Mouse (Mus musculus) adrenal gland, adult 18-20 months (tissue): ENCODE data around the gene Mthfd2l. TPM values are rescaled to one million over a fixed set of nuclear protein-coding genes. Genes with fewer than 3 reads are reported as not detected.

Source experiments
- DNase-seq, 2 experiments: peaks; one replicate each; pipeline ENCODE4 v3.0.0; 2021 to 2022; ENCODE audit warnings: low spot score in 2 of 2
- total RNA-seq, 2 experiments: library from RNA; stranded (reverse); gene quantifications; 1 replicate in 1 of 2; 2 replicates in 1 of 2; pipeline ENCODE4 v1.2.3; 2021

The Mthfd2l gene
- total RNA-seq, 2 experiments from 2014 or later, result 19.6 to 20.6 TPM

- no peak for DNase-seq
Measured at GRCm38 (mm10) chr5:90936706-90937105, 5.8 kb downstream of the Mthfd2l start.

- no peak for DNase-seq
Measured at GRCm38 (mm10) chr5:90945453-90945852, 14.5 kb downstream of the Mthfd2l start.

DNA sequence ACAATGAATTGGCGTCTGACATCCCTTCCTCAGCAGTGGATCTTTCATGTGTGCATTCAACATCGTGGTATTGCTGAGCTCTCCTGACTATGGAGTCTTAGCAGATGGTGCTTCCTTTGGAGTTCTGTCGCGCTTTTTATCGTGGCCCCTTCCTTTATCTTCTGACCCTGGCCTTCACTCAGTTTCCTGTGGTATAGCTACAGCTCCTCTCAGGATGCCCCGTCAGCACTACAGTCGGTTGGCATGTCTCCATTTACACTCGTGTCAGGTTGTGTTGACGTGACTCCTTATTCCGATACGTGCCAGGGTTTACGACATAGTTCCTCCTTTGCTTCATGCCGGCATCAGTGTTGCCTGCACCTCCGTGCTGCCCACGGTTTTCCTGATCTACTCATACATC lies 18.6 kb downstream of the Mthfd2l start:
- DNase-seq, result no peak

- no peak for DNase-seq
Measured at GRCm38 (mm10) chr5:90951475-90951874, 20.6 kb downstream of the Mthfd2l start.

- no peak for DNase-seq
Measured at GRCm38 (mm10) chr5:90952731-90953481, 22.0 kb downstream of the Mthfd2l start.

- DNase-seq, result peak in 1 of 2 experiments; percentile 24
Measured at GRCm38 (mm10) chr5:90964316-90964715, 33.4 kb downstream of the Mthfd2l start.

GRCm38 (mm10) chr5:90964764-90965163 lies 33.8 kb downstream of the Mthfd2l start:
- DNase-seq, result no peak

DNA sequence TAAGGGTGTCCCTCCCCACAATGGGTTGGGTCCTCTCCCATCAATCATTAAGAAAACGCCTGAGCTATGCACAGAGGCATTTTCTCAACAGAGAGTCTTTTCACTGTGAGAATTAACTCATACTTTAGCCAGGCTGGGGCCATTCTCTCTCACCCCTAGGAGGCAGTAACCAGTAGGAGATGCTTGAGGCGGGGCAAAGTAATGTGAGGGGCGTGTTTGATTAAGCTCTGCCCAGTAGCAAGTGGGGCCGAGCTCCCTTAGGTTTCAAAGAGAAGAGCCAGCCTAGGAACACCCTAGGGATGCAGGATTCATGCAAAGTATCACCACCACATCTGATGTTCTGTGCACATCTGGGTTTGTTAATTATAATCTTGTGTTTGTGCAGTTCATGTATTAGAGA lies 34.5 kb downstream of the Mthfd2l start:
- DNase-seq, result no peak

DNA sequence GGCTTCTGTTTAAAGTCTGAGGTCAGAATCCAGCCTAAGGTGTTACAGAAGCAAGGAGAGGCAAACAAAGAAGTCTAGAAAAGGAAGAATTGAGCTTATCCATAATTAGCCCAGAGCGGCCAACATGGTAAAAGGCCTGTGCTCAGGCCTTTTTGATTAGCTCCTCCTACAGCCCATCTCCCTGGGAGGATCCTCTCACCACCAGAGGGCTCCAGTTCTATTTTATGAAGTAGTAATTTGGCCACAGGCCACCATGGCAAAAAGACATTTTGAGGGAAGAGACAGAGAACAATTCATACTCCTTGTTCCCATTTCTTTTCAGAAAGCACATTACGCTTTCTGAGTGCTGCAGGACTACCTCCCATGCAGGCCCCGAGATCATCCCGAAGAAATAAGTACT lies 46.3 kb downstream of the Mthfd2l start:
- peak; percentile 31 to 51 for DNase-seq

GRCm38 (mm10) chr5:90980297-90980696 lies 49.4 kb downstream of the Mthfd2l start:
- no peak for DNase-seq

DNA sequence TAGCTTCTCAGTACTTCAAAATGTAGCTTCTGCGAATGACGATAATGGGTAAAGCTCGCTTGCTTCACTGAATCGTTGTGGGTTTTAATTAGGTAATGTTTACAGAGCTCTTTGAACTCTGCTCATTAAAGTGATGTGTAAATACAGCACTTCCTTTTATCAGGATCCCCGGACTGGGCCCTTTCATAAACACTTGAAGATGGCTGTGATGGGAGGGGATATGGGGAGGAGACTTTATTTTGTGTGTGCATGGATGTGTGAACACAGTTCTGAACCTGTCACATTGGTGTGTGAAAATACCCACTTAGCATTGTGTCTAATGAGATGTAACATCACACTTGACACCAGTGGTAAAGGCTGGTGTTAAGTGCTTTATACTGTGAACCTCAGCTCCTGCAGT lies 56.7 kb downstream of the Mthfd2l start:
- no peak for DNase-seq

DNA sequence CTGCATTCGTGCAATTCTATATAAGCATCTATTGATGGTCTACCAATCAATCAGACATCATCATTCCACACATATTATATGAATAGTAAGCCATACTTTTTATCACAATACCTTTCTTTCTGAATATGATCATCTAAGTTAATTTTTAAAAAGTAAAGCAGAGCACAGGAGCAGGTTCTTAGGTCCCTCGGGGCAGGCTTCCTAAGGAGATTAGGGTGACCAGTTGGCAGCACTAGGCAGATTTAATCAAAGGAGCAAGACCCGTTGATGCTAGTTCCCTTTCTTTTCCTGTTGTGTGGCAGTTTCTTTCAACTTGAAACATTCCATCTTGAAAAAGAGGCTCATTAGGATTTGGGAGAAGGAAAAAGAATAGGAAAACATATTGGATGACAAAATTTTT lies 57.2 kb downstream of the Mthfd2l start:
- no peak for DNase-seq

DNA sequence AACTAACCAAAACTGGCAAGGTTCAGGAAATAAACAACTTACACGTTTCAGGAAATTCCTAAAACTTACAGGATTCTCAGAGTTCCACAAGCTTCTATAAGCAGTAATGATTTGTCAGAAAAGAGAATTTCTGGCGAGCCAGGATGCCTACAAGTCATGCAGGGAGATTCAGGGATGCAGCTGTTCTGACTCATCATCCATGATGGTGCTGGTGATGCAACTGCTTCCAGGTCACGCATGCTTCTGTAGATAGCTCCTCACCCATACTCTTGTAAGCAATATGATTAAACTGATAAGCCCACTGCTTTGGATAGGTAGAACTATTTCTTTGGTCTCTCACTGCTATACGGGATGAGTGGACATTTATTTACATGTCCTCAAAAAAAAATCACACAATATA lies 57.7 kb downstream of the Mthfd2l start:
- DNase-seq, result no peak

DNA sequence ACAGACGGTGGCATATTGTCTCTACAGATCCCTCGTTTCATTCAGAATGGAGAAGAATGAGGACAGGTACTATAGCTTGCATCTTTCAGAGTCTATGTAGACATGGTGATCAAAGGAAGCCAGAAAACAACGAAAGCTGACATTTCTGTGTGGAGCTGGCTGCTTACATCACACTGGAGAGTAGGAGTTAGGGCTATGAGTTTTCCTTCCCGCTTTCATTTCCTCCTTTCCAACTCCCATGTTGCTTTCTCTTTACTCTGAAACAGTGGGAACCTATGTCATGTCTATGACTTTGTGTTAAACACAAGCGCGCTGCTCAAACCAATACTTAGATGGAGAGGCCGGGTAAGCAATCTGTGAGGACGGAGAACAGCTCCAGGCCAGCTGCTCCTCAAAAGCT lies 69.0 kb downstream of the Mthfd2l start:
- DNase-seq, result no peak

- DNase-seq, result no peak
Measured at GRCm38 (mm10) chr5:91015216-91015615, 84.3 kb downstream of the Mthfd2l start.

- no peak for DNase-seq
Measured at GRCm38 (mm10) chr5:91023114-91023513, 92.2 kb downstream of the Mthfd2l start.

GRCm38 (mm10) chr5:91027164-91027563 lies 96.2 kb downstream of the Mthfd2l start, which contains the start of gene Epgn:
Gene Epgn, plus strand, starts transcription at chr5:91027464.
- no peak for DNase-seq

DNA sequence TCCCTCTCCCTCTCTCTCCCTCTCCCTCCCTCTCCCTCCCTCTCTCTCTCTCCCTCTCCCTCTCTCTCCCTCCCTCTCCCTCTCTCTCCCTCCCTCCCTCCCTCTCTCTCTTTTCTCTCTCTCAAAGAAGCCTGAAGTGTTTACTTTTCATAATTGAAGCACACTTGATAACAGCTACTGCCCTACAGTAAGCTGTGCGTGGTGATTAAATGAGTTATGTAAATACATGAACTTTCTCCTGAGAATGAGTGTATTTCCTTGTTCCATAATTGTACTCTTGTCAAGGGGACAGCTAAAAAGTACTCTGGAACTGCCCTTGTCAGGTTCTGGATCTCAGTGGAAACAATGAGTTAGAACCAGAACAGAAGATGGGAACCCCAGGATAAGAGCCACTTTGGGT lies 96.9 kb downstream of the Mthfd2l start:
- no peak for DNase-seq

DNA sequence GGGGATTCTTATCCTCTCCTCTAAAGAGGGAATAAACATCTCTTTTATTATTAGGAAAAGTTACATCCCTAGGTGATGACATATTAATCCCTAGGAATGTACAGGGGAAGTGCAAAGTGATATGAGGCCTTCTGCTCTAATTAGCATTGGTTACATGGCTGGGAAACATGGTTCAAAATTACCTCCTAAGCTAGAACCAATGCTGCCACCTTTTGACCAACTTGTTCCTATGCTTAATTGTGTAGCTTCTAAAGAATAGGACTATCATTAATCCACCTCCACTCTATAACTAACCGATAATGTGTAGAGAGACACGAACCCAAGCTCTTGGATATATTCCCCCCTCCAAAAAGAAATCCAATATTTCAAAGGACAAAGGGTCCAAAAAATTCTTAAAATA lies 99.7 kb downstream of the Mthfd2l start:
- DNase-seq, result no peak

DNA sequence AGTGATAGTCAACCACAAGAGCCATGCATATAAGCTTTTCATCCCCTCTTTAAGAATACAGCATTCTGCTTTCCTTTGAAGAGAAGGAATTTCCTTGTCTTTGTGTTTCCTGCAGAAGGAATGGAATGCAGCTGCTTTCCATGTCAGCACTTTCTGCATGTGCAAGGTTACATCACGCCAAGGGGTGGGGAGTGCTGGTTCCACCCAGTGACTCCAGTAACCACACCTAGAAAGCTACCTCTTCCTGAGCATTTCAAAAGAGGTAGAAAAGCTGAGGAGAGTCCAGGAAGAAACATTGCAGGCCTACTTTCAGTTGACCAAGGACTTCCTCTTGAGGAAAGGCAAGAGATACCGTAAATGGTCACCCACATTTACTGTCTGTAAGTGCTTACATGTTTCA lies 104.4 kb downstream of the Mthfd2l start:
- no peak for DNase-seq

- peak in 1 of 2 experiments; percentile 12 for DNase-seq
Measured at GRCm38 (mm10) chr5:91036628-91037027, 105.7 kb downstream of the Mthfd2l start.

- DNase-seq, result no peak
Measured at GRCm38 (mm10) chr5:91037756-91038155, 106.8 kb downstream of the Mthfd2l start.

DNA sequence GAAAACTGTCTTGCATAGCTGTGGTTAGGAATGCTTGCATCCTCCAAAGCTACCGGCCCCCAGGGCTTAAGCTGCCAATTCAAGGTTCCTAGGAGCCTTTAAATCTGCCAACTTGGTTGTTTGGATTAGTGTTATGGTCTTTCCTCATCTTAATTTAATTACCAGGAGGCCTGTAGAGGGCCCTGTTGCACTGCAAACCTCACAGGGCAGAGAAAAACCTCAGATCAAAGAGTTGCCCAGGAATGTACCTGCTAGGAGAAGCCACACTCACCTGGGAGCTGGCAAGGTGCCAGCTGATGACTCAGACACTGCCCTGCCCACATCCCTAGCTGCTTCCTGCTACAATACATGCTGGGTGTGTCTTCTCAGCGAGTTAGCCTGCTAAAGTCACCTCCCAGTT lies 107.6 kb downstream of the Mthfd2l start:
- peak in 1 of 2 experiments; percentile 6 for DNase-seq
